Mouse (Mus musculus) CH12.LX (cell line): ENCODE data around the gene Slc38a10.

ENCODE experiments used
- CTCF ChIP-seq, 2 experiments: IDR thresholded peaks in 1 of 2; conservative IDR thresholded peaks in 1 of 2; 2 replicates each; pipeline ENCODE4 v1.5.1; 2011 to 2012; ENCODE audit warnings: low read depth in 2 of 2, low read length in 2 of 2, improper control_type of control experiment in 1 of 2, inconsistent platforms in 1 of 2, mild to moderate bottlenecking in 1 of 2, moderate library complexity in 1 of 2
- SMC3 ChIP-seq: IDR thresholded peaks from 2 replicates; pipeline ENCODE4 v1.6.1; 2011; ENCODE audit warnings: low read depth, low read length, improper control_type of control experiment
- USF2 ChIP-seq: conservative IDR thresholded peaks from 2 replicates; pipeline ENCODE4 v1.6.1; 2011; ENCODE audit warnings: low read depth, low read length, improper control_type of control experiment

GRCm38 (mm10) chr11:120183708-120184107, 32.6 kb upstream of the Slc38a10 start:
- no peak for TF ChIP-seq USF2
- TF ChIP-seq CTCF (conservative IDR thresholded peaks at IDR 0.05 in 1 of 2, IDR thresholded peaks at IDR 0.05 in 1 of 2; ENCODE audit: low read depth in 2 of 2, low read length in 2 of 2) = no peak
- no peak for TF ChIP-seq SMC3
